ENCODE assay signal across 19 mouse cellular contexts in the genomic region with DNA sequence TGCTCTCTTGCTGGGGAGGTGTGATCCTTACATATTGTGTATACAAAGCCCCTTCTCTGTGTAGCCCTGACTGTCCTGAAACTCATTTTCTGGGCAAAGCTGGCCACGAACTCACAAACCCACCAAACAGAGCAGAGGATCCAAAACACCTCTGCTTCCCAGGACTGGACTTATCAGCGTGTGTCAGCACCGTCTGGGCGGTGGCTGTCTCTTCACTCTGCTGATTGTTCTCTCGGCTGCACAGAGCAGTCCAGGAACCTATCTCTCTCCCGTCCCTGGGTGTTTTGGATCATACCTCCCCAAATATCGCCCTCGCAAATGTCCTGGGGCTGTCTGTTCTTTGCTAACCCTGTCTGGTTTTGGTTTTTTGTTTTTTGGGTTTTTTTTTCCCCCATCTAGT. TPM values are rescaled to one million over a fixed set of nuclear protein-coding genes. Genes with fewer than 3 reads are reported as not detected.
DNase-seq lines count a peak whose midpoint lies in the region; ATAC-seq and TF ChIP-seq lines count a peak whose summit lies in the region.
"Had no signal": no experiment of that assay in that cellular context is flagged by ENCODE, and none has a peak within 500 bp of the region (broad histone marks: within the 10 kb centered on the region; RNA-seq: fewer than 3 reads in every experiment).

No protein-coding gene starts in this region.

- no peaks in the 10 kb centered on the region for H3K9me3 ChIP-seq in heart, embryonic 11.5 days (replicated peaks; ENCODE audit: control insufficient read depth, low read length)
- no peaks in the 10 kb centered on the region for H3K9me3 ChIP-seq in liver, embryonic 11.5 days (ENCODE audit: control insufficient read depth, low read length)
- H3K9me3 ChIP-seq: forebrain, embryonic 13.5 days; G1E; hindbrain, embryonic 15.5 days; intestine, embryonic 15.5 days; kidney, embryonic 15.5 days; neural tube, embryonic 12.5 days had no signal

- 30% methylated on average over 8 of the region's 8 CpGs for WGBS in heart, embryonic 11.5 days (ENCODE audit: insufficient replicate concordance)
- WGBS in liver, embryonic 11.5 days = 34% methylated on average over 8 of the region's 8 CpGs
- 81% methylated on average over 8 of the region's 8 CpGs for WGBS in cerebellum, adult 2 months

- H3K27me3 ChIP-seq in heart, embryonic 11.5 days (ENCODE audit: control insufficient read depth, insufficient read depth, low read length) = no peaks in the 10 kb centered on the region
- no peaks in the 10 kb centered on the region for H3K27me3 ChIP-seq in liver, embryonic 11.5 days (replicated peaks; ENCODE audit: control insufficient read depth, insufficient read depth, low read length)
- H3K27me3 ChIP-seq in cerebellum, adult 2 months (ENCODE audit: control insufficient read depth, insufficient read depth, low read length) = no peaks in the 10 kb centered on the region
- H3K27me3 ChIP-seq: forebrain, embryonic 13.5 days; hindbrain, embryonic 15.5 days; intestine, embryonic 15.5 days; kidney, embryonic 15.5 days; neural tube, embryonic 12.5 days had no signal

- no peak for TF ChIP-seq CTCF in cerebellum, adult 2 months (IDR thresholded peaks at IDR 0.05; ENCODE audit: borderline replicate concordance, insufficient read depth, low read depth, low read length)

- peak; percentile 52 for ATAC-seq in heart, embryonic 11.5 days (replicated peaks; ENCODE audit: insufficient number of reproducible peaks, low FRiP score, low TSS enrichment)
- peak; percentile 94 for ATAC-seq in liver, embryonic 11.5 days (replicated peaks; ENCODE audit: low FRiP score)
- ATAC-seq in megakaryocyte progenitor cell, adult 5-6 weeks (replicated peaks; ENCODE audit: poor library complexity) = peak; percentile 93
- ATAC-seq: forebrain, embryonic 13.5 days; intestine, embryonic 15.5 days had no signal

- no peak overlapping the region for H3K4me2 ChIP-seq in heart, embryonic 11.5 days
- peak overlapping the region; percentile 34; the same call in 1 of the 2 replicates for H3K4me2 ChIP-seq in liver, embryonic 11.5 days
- H3K4me2 ChIP-seq: forebrain, embryonic 13.5 days; hindbrain, embryonic 15.5 days; intestine, embryonic 15.5 days; kidney, embryonic 15.5 days; neural tube, embryonic 12.5 days had no signal

- no peak overlapping the region for H3K27ac ChIP-seq in heart, embryonic 11.5 days (ENCODE audit: low read depth, low read length)
- peak overlapping the region; percentile 57 for H3K27ac ChIP-seq in liver, embryonic 11.5 days (ENCODE audit: low read depth, low read length)
- H3K27ac ChIP-seq in cerebellum, adult 2 months (ENCODE audit: insufficient read depth, low read length) = no peak overlapping the region
- H3K27ac ChIP-seq: forebrain, embryonic 13.5 days; hindbrain, embryonic 15.5 days; intestine, embryonic 15.5 days; kidney, embryonic 15.5 days; neural tube, embryonic 12.5 days had no signal

- H3K9ac ChIP-seq in heart, embryonic 11.5 days (ENCODE audit: low read depth, low read length) = no peak overlapping the region
- H3K9ac ChIP-seq in liver, embryonic 11.5 days (ENCODE audit: low read depth, low read length) = peak overlapping the region; percentile 7
- H3K9ac ChIP-seq: forebrain, embryonic 13.5 days; hindbrain, embryonic 15.5 days; intestine, embryonic 15.5 days; kidney, embryonic 15.5 days; neural tube, embryonic 12.5 days had no signal

- no peak for DNase-seq in heart, adult 11 months
- DNase-seq in c-Kit-negative CD71-positive TER-119-positive erythroid progenitor cells, embryonic 14.5 days (ENCODE audit: low read depth, low spot score) = peak; percentile 42
- peak; percentile 52 for DNase-seq in liver, embryonic 11.5 days (ENCODE audit: low spot score)
- DNase-seq in cerebellum, adult 2 months = no peak
- DNase-seq in gastrocnemius, postnatal 14 days = no peak
- DNase-seq: adrenal gland, postnatal 36 days; cerebellum, adult 9-10 months; heart, postnatal 36 days; lung, adult 2 months; right cerebral cortex, adult 18-20 months; thymus, postnatal 25 days had no signal

- H3K4me3 ChIP-seq in heart, embryonic 11.5 days (ENCODE audit: low read depth, low read length) = no peak overlapping the region
- H3K4me3 ChIP-seq in liver, embryonic 11.5 days (ENCODE audit: low read depth, low read length) = no peak overlapping the region
- no peak overlapping the region for H3K4me3 ChIP-seq in cerebellum, adult 2 months (replicated peaks; ENCODE audit: insufficient read depth, low read depth, low read length)
- H3K4me3 ChIP-seq: forebrain, embryonic 13.5 days; hindbrain, embryonic 15.5 days; intestine, embryonic 15.5 days; kidney, embryonic 15.5 days; neural tube, embryonic 12.5 days had no signal

- no peaks in the 10 kb centered on the region for H3K36me3 ChIP-seq in heart, embryonic 11.5 days (ENCODE audit: control insufficient read depth, insufficient read depth, low read length)
- H3K36me3 ChIP-seq in liver, embryonic 11.5 days (ENCODE audit: control insufficient read depth, insufficient read depth, low read length) = no peaks in the 10 kb centered on the region
- H3K36me3 ChIP-seq: G1E; hindbrain, embryonic 15.5 days; intestine, embryonic 15.5 days; kidney, embryonic 15.5 days; neural tube, embryonic 12.5 days had no signal

- intact Hi-C loops in gastrocnemius, postnatal 14 days (cut with DNase I; ENCODE audit: low total_unique reads) = loop anchor here (5.0 kb wide), 1 partner anchor 177 kb away; no protein-coding TSS in a partner anchor

- no peaks in the 10 kb centered on the region for H3K4me1 ChIP-seq in heart, embryonic 11.5 days (ENCODE audit: control insufficient read depth, insufficient read depth, low read length)
- H3K4me1 ChIP-seq in liver, embryonic 11.5 days (replicated peaks; ENCODE audit: control insufficient read depth, insufficient read depth, low read length) = peaks cover 15% of the 10 kb centered on the region; the same call in 1 of the 2 replicates
- no peaks in the 10 kb centered on the region for H3K4me1 ChIP-seq in cerebellum, adult 2 months (ENCODE audit: control insufficient read depth, insufficient read depth, low read length)
- H3K4me1 ChIP-seq: forebrain, embryonic 13.5 days; intestine, embryonic 15.5 days; neural tube, embryonic 12.5 days had no signal

- TF ChIP-seq POLR2A in cerebellum, adult 2 months (IDR thresholded peaks at IDR 0.05; ENCODE audit: borderline replicate concordance, insufficient read depth, low read length) = no peak

RNA-seq across cellular contexts. Expression of gene Man1c1, which starts 15.4 kb away (rescaled TPM):
- polyA plus RNA-seq in heart, embryonic 11.5 days (2014; fragmentation: Nextera tagmentation; extraction: Ambion mirVana) = 8.6 and 9.3 TPM in 2 replicates
- 3.9 and 4.1 TPM in 2 replicates for polyA plus RNA-seq in liver, embryonic 11.5 days (2014; fragmentation: Nextera tagmentation; extraction: Ambion mirVana)
- 10.5 and 14.2 TPM in 2 replicates for total RNA-seq in megakaryocyte progenitor cell, adult 5-6 weeks (2015)
- 5.0 and 5.8 TPM in 2 replicates for total RNA-seq in megakaryocyte progenitor cell, adult 5-6 weeks (2017)
- 30.1 and 36.3 TPM in 2 replicates for polyA plus RNA-seq in cerebellum, adult 2 months (2012; rRNA removed)
- total RNA-seq in gastrocnemius, postnatal 14 days (2021) = 1 to 10 TPM; 7.9 to 9.5 TPM
- polyA plus RNA-seq: G1E had no signal

RNA-seq across cellular contexts. Expression of gene Ldlrap1, which starts 48.3 kb away (rescaled TPM):
- 11.4 and 13.5 TPM in 2 replicates for polyA plus RNA-seq in heart, embryonic 11.5 days (2014; fragmentation: Nextera tagmentation; extraction: Ambion mirVana)
- polyA plus RNA-seq in liver, embryonic 11.5 days (2014; fragmentation: Nextera tagmentation; extraction: Ambion mirVana) = 32.2 and 33.3 TPM in 2 replicates
- 13.7 and 26.0 TPM in 2 replicates for total RNA-seq in megakaryocyte progenitor cell, adult 5-6 weeks (2015)
- total RNA-seq in megakaryocyte progenitor cell, adult 5-6 weeks (2017) = 13.3 and 14.7 TPM in 2 replicates
- 16.0 and 18.5 TPM in 2 replicates for polyA plus RNA-seq in cerebellum, adult 2 months (2012; rRNA removed)
- 10 to 100 TPM in 1 of 2 experiments, 1 to 10 TPM in 1; 9.2 to 10.2 TPM for total RNA-seq in gastrocnemius, postnatal 14 days (2021)

Comparison
In these comparisons a context has a peak if more than half of its experiments do, and no peak if none do; other contexts are left out.
1. DNase-seq: peak in c-Kit-negative CD71-positive TER-119-positive erythroid progenitor cells, embryonic 14.5 days (single experiment) and liver, embryonic 11.5 days (single experiment); none in heart, adult 11 months (single experiment), cerebellum, adult 2 months (0 of 2) and gastrocnemius, postnatal 14 days (single experiment).
2. Peak in every context shown above with its lines, with median percentiles within 50 percentile points of each other: ATAC-seq.